Mouse (Mus musculus): ENCODE data around the gene 0610012G03Rik.

- TF ChIP-seq CTCF (IDR thresholded peaks at IDR 0.05; ENCODE audit: borderline replicate concordance, extremely low read depth, insufficient read depth, insufficient read length) (no peak), POLR2A (IDR thresholded peaks at IDR 0.05; ENCODE audit: borderline replicate concordance, extremely low read depth, insufficient read depth, insufficient read length, poor library complexity, severe bottlenecking) (no peak)
These were observed 45.1 kb downstream of the 0610012G03Rik start for GRCm38 (mm10) chr16:31903239-31903638.

Measured in brain, embryonic 14.5 days (tissue).